Mouse (Mus musculus): ENCODE measurements around the gene Thra.

- TF ChIP-seq CTCF (IDR thresholded peaks at IDR 0.05; ENCODE audit: control insufficient read depth, insufficient read depth, insufficient read length) (no peak), CEBPB (IDR thresholded peaks at IDR 0.05; ENCODE audit: low read depth) (peak; percentile 66), MAX (IDR thresholded peaks at IDR 0.05) (no peak), FOSL1 (IDR thresholded peaks at IDR 0.05; ENCODE audit: insufficient read depth, low read length, poor library complexity, severe bottlenecking) (no peak), USF1 (IDR thresholded peaks at IDR 0.05; ENCODE audit: low read depth) (peak; percentile 66)
These were observed 32.0 kb upstream of the Thra start for GRCm38 (mm10) chr11:98708282-98708956.
